Mouse (Mus musculus) bone marrow, adult 2 months (tissue): ENCODE data around the gene Tcf3.

Source experiments
- CTCF ChIP-seq: fragments of 200-500 bp; IDR thresholded peaks from 2 replicates; pipeline ENCODE4 v1.5.1; 2011; ENCODE audit warnings: low read length, control low read depth; ENCODE audit not compliant: control insufficient read depth, insufficient read depth
- POLR2A ChIP-seq: fragments of 200-500 bp; IDR thresholded peaks from 2 replicates; pipeline ENCODE4 v1.6.1; 2011; ENCODE audit warnings: low read depth, mild to moderate bottlenecking, control low read depth, low read length, borderline replicate concordance; ENCODE audit not compliant: control insufficient read depth

GRCm38 (mm10) chr10:80455697-80456096, 22.2 kb upstream of the Tcf3 start:
- no peak for TF ChIP-seq CTCF
- TF ChIP-seq POLR2A = no peak
